Mouse (Mus musculus): ENCODE measurements around the gene Cideb.

GRCm38 (mm10) chr14:55793461-55793860 lies 35.2 kb upstream of the Cideb start:
- no peak for TF ChIP-seq CTCF (IDR thresholded peaks at IDR 0.05; ENCODE audit: low read depth, low read length)
- TF ChIP-seq EP300 (IDR thresholded peaks at IDR 0.05; ENCODE audit: insufficient read depth, low read depth, low read length) = no peak
- TF ChIP-seq POLR2A (IDR thresholded peaks at IDR 0.05; ENCODE audit: insufficient read depth, low read length) = no peak
